Mouse (Mus musculus): Measurements from ENCODE around the gene Endog.

DNA sequence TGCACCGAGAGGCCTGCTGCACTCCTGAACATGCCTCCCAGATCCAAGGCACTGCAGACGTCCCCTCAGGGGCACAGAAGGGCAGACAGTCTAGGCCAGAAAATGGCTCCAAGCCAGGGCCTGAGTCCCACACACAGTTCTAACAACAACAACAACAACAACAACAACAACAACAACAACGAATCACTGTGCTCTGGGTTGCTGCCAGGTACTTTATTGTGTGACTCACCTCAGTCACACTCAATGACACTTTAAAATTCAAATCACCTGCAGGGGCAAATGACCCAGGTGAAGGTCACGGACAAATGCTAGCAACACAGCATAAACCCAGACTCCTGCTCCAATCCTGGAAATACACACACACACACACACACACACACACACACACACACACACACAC is 26.7 kb downstream of the Endog start:
- TF ChIP-seq CTCF (IDR thresholded peaks at IDR 0.05; ENCODE audit: borderline replicate concordance, insufficient read depth, low read depth, low read length) (no peak), POLR2A (IDR thresholded peaks at IDR 0.05; ENCODE audit: borderline replicate concordance, insufficient read depth, low read length) (no peak)

All from cerebellum, adult 2 months (tissue).